Mouse (Mus musculus) thymus, adult 2 months (tissue): ENCODE measurements at regions not wholly inside any gene's neighbourhood (a gene's known extent, or its start where the extent isn't known, plus 50 kb on each side); places are given as distances from the start of the nearest gene placed in this dataset.
"Not testable (repeated sequence)": the region's sequence is repeated elsewhere in the genome, so short reads cannot be mapped to it uniquely, and the experiment has no call there.

Experiments
- DNase-seq: peaks from one replicate; pipeline ENCODE4 v3.0.0; 2021
- H3K27ac ChIP-seq: fragments of 200-500 bp; 2 replicates; pipeline ENCODE4 v1.5.1; 2012; ENCODE audit warnings: low read length, control low read depth; ENCODE audit not compliant: control insufficient read depth, insufficient read depth
- H3K27me3 ChIP-seq: fragments of 200-500 bp; 2 replicates; pipeline ENCODE4 v1.6.1; 2012; ENCODE audit warnings: mild to moderate bottlenecking, low read length, moderate library complexity, mixed read lengths; ENCODE audit not compliant: control insufficient read depth, insufficient read depth
- H3K36me3 ChIP-seq: fragments of 200-500 bp; 2 replicates; pipeline ENCODE4 v1.6.1; 2012; ENCODE audit warnings: mild to moderate bottlenecking, low read length, moderate library complexity; ENCODE audit not compliant: control insufficient read depth, insufficient read depth
- H3K4me1 ChIP-seq: fragments of 200-500 bp; replicated peaks from 2 replicates; pipeline ENCODE4 v1.6.1; 2012; ENCODE audit warnings: low read length; ENCODE audit not compliant: control insufficient read depth, insufficient read depth
- H3K4me3 ChIP-seq: fragments of 200-500 bp; 2 replicates; pipeline ENCODE4 v1.5.1; 2012; ENCODE audit warnings: mild to moderate bottlenecking, low read length, control low read depth, moderate library complexity; ENCODE audit not compliant: control insufficient read depth, insufficient read depth
- CTCF ChIP-seq: fragments of 200-500 bp; IDR thresholded peaks from 2 replicates; pipeline ENCODE4 v1.5.1; 2012; ENCODE audit warnings: mild to moderate bottlenecking, control low read depth, low read length, moderate library complexity, borderline replicate concordance; ENCODE audit not compliant: control insufficient read depth, poor library complexity, insufficient read depth; ENCODE audit errors: extremely low read depth
- POLR2A ChIP-seq: fragments of 200-500 bp; IDR thresholded peaks from 2 replicates; pipeline ENCODE4 v1.6.1; 2012; ENCODE audit warnings: mild to moderate bottlenecking, low read length, control low read depth, moderate library complexity; ENCODE audit not compliant: control insufficient read depth, poor library complexity, insufficient read depth; ENCODE audit errors: extremely low read depth
- WGBS: fragments of 180-500 bp; shearing (Covaris S2); methylation state at CpG from one replicate; pipeline ENCODE4 v1.1.7; 2018; 5-methylcytosine and 5-hydroxymethylcytosine counted together

DNA sequence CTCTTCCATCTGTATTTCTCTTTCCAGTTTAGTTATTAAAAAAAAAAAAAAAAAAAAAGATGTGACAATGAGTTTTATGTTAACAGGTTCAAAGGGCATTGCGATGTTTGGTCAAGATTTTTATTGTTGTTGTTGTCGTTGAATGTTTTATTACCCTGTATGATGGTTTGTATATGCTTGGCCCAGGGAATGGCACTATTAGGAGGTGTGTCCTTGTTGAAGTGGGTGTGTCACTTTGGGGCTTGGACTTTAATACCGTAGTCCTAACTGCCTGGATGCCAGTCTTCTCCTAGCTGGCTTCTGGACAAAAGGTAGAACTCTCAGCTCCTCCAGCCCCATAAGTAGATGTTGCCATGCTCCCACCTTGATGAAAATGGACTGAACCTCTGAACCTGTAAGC is 545.9 kb upstream of the Akr1e1 start:
- H3K4me3 ChIP-seq, result no peak overlapping the region
- H3K4me1 ChIP-seq, result no peaks in the 10 kb centered on the region
- no peak for DNase-seq
- no peak for TF ChIP-seq POLR2A
- no peak for TF ChIP-seq CTCF
- H3K27me3 ChIP-seq, result no peaks in the 10 kb centered on the region
- 96% methylated on average over 3 of the region's 3 CpGs for WGBS
- no peaks in the 10 kb centered on the region for H3K36me3 ChIP-seq
- no peak overlapping the region for H3K27ac ChIP-seq

GRCm38 (mm10) chr13:5159765-5160684 is 551.1 kb upstream of the Akr1e1 start:
- H3K36me3 ChIP-seq, result no peaks in the 10 kb centered on the region
- H3K4me1 ChIP-seq, result no peaks in the 10 kb centered on the region
- H3K27me3 ChIP-seq, result no peaks in the 10 kb centered on the region
- H3K27ac ChIP-seq, result no peak overlapping the region
- WGBS, result 89% methylated on average over 5 of the region's 5 CpGs
- DNase-seq, result no peak
- no peak overlapping the region for H3K4me3 ChIP-seq
- TF ChIP-seq CTCF (no peak), POLR2A (no peak)

DNA sequence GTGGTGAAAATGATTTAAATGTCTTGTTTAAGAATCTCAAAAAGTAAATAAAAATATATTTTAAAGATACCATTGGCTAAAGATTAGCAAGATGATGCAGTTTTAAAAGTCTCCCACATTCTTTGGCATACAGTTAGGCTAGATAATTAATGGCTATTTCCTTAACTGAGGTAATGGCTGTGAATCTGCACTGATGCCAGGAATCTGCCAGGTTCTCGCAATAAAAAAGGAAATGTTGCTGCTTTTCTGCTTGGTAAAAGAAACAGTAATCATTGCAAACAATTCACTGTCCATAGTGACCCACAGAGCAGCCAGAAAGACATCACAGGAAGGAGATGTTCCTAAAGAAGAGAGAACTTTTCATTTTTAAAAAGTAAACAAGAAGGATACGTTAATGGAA is 557.7 kb upstream of the Akr1e1 start:
- WGBS, result 89% methylated on average over 2 of the region's 2 CpGs
- TF ChIP-seq POLR2A, result no peak
- no peak for TF ChIP-seq CTCF
- H3K4me3 ChIP-seq, result no peak overlapping the region
- H3K36me3 ChIP-seq, result no peaks in the 10 kb centered on the region
- H3K27me3 ChIP-seq, result no peaks in the 10 kb centered on the region
- no peaks in the 10 kb centered on the region for H3K4me1 ChIP-seq
- H3K27ac ChIP-seq, result no peak overlapping the region
- no peak for DNase-seq

DNA sequence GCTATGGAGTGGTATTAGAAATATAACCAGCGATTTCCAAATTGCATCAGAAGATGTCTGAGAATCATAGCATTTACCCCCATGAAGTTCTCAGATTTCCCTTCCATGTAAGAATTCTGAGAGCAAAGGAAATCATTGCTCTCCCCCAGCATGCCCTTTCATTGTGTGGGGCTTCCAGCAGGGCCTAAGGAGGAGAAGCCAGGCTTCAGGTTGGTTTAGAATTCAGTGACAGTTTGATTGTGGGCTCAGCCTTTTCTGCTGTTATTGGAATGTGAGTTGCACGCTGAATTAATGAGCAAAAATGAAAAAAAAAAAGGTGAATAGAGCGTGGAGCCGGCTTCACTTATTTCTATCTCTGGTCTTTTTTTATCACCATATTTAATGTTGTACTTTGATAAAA is 570.0 kb upstream of the Akr1e1 start:
- Histone ChIP-seq H3K36me3 (no peaks in the 10 kb centered on the region), H3K27me3 (no peaks in the 10 kb centered on the region), H3K4me1 (no peaks in the 10 kb centered on the region), H3K4me3 (no peak overlapping the region), H3K27ac (no peak overlapping the region)
- WGBS, result 94% methylated on average over 4 of the region's 4 CpGs
- TF ChIP-seq CTCF (no peak), POLR2A (no peak)
- DNase-seq, result no peak

- DNase-seq, result no peak
- H3K4me1 ChIP-seq, result no peaks in the 10 kb centered on the region
- TF ChIP-seq POLR2A, result no peak
- TF ChIP-seq CTCF, result no peak
- no peak overlapping the region for H3K27ac ChIP-seq
- no peak overlapping the region for H3K4me3 ChIP-seq
- no peaks in the 10 kb centered on the region for H3K27me3 ChIP-seq
- H3K36me3 ChIP-seq, result no peaks in the 10 kb centered on the region
- 84% methylated on average over 2 of the region's 2 CpGs for WGBS
These were observed 570.6 kb upstream of the Akr1e1 start for GRCm38 (mm10) chr13:5179552-5179951.

DNA sequence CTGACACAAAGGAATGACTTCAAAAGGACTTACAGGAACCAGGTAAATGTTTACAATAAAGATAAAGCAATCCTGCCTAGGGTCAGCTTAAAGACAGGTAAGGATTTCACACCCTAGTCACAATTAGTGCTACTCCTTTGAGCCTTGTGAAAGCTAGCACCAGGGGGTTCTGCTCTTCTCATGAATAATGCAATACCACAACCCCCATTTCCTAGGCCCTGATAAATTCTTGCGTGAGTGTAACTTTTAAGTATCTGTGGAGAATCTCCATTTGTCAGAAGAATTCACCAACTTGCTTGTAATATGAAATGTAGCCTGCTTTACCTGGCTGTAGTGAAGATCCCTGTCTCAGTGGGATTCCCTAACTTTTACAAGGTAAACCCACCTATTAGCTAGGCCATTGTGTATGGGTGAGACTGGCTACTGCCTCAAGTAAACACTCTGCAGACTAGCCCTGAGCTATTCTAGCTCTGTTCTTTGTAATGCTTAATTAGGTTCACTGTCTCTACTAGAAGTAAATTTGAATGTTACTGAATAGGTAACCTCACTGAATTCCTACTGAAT is 576.3 kb upstream of the Akr1e1 start:
- not testable (repeated sequence) for DNase-seq, H3K4me1 ChIP-seq, H3K4me3 ChIP-seq, H3K27ac ChIP-seq, H3K36me3 ChIP-seq, H3K27me3 ChIP-seq
- WGBS, result 95% methylated on average over 1 of the region's 1 CpGs
